Mouse (Mus musculus): ENCODE measurements at regions not wholly inside any gene's neighbourhood (a gene's known extent, or its start where the extent isn't known, plus 50 kb on each side); places are given as distances from the start of the nearest gene placed in this dataset.

GRCm38 (mm10) chr4:152833411-152834310 lies 356.0 kb upstream of the Kcnab2 start:
- TF ChIP-seq CTCF (IDR thresholded peaks at IDR 0.05; ENCODE audit: low read depth): no peak
- no peak for TF ChIP-seq EP300 (IDR thresholded peaks at IDR 0.05; ENCODE audit: low read depth)
